Mouse (Mus musculus) heart, embryonic 14.5 days (tissue): ENCODE measurements around the gene Mrgprd. TPM values are rescaled to one million over a fixed set of nuclear protein-coding genes. Genes with fewer than 3 reads are reported as not detected.

Experiments used
- ATAC-seq: fragments of 200-750 bp; cut with Nextera tagmentation; 2 replicates; pipeline ENCODE4 v1.8.0; 2017; ENCODE audit warnings: low read depth, moderate TSS enrichment; ENCODE audit not compliant: insufficient number of reproducible peaks, insufficient read depth, low FRiP score
- H3K27ac ChIP-seq, 2 experiments: fragments of 200-500 bp in 1 of 2; fragments of 300-500 bp in 1 of 2; sonication (generic) in 1 of 2; replicated peaks in 1 of 2; 2 replicates each; pipeline ENCODE4 v1.5.1; 2012 to 2014; ENCODE audit warnings: low read depth in 2 of 2, low read length in 2 of 2, control low read depth in 1 of 2, mild to moderate bottlenecking in 1 of 2, mixed read lengths in 1 of 2; ENCODE audit not compliant: control insufficient read depth in 1 of 2, insufficient read depth in 1 of 2
- H3K27me3 ChIP-seq: fragments of 300-500 bp; sonication (generic); 2 replicates; pipeline ENCODE4 v1.6.1; 2014; ENCODE audit warnings: mild to moderate bottlenecking, low read length, control low read depth; ENCODE audit not compliant: control insufficient read depth, insufficient read depth
- H3K36me3 ChIP-seq: fragments of 300-500 bp; sonication (generic); 2 replicates; pipeline ENCODE4 v1.6.1; 2014; ENCODE audit warnings: mild to moderate bottlenecking, control low read depth, low read length, mixed read lengths; ENCODE audit not compliant: control insufficient read depth, insufficient read depth
- H3K4me1 ChIP-seq, 2 experiments: fragments of 200-500 bp in 1 of 2; fragments of 300-500 bp in 1 of 2; sonication (generic) in 1 of 2; 2 replicates each; pipeline ENCODE4 v1.6.1; 2012 to 2014; ENCODE audit warnings: low read length in 2 of 2, control low read depth in 1 of 2, mixed read lengths in 1 of 2; ENCODE audit not compliant: control insufficient read depth in 2 of 2, insufficient read depth in 2 of 2
- H3K4me2 ChIP-seq: fragments of 300-500 bp; sonication (generic); 2 replicates; pipeline ENCODE4 v1.6.1; 2014; ENCODE audit warnings: mild to moderate bottlenecking, low read length
- H3K4me3 ChIP-seq, 2 experiments: fragments of 200-500 bp in 1 of 2; fragments of 300-500 bp in 1 of 2; sonication (generic) in 1 of 2; 2 replicates each; pipeline ENCODE4 v1.5.1; 2012 to 2014; ENCODE audit warnings: low read length in 2 of 2, mild to moderate bottlenecking in 2 of 2, control low read depth in 1 of 2, low read depth in 1 of 2, moderate library complexity in 1 of 2; ENCODE audit not compliant: control insufficient read depth in 1 of 2, insufficient read depth in 1 of 2
- H3K9ac ChIP-seq: fragments of 300-500 bp; sonication (generic); 2 replicates; pipeline ENCODE4 v1.6.1; 2014; ENCODE audit warnings: mild to moderate bottlenecking, low read length
- H3K9me3 ChIP-seq: fragments of 300-500 bp; sonication (generic); 2 replicates; pipeline ENCODE4 v1.6.1; 2016; ENCODE audit warnings: low read length, control low read depth; ENCODE audit not compliant: control insufficient read depth
- WGBS: fragments of 180-500 bp; shearing (Covaris S2); extraction: QIAGEN DNeasy Blood & Tissue Kit; methylation state at CpG from one replicate; pipeline ENCODE4 v1.1.7; 2014; 5-methylcytosine and 5-hydroxymethylcytosine counted together
- polyA plus RNA-seq: library from polyadenylated mRNA; unstranded; fragments of >200 nt; fragmentation: Nextera tagmentation; extraction: Ambion mirVana; gene quantifications from 2 replicates; pipeline ENCODE4 v1.2.1, GENCODE M21; 2014

The Mrgprd gene
- polyA plus RNA-seq, 1 experiment from 2014 or later, result not detected

- WGBS, result 79% methylated on average over 6 of the region's 6 CpGs
- Histone ChIP-seq H3K36me3 (no peaks in the 10 kb centered on the region), H3K27ac (no peak overlapping the region), H3K4me2 (no peak overlapping the region), H3K27me3 (no peaks in the 10 kb centered on the region), H3K9me3 (no peaks in the 10 kb centered on the region), H3K9ac (no peak overlapping the region), H3K4me3 (no peak overlapping the region), H3K4me1 (peaks cover 17 to 21% of the 10 kb centered on the region in 2 experiments)
- ATAC-seq, result no peak
Observed at GRCm38 (mm10) chr7:145333936-145334335, 19.3 kb downstream of the Mrgprd start.

GRCm38 (mm10) chr7:145334428-145335027 lies 19.9 kb downstream of the Mrgprd start:
- no peak for ATAC-seq
- Histone ChIP-seq H3K36me3 (no peaks in the 10 kb centered on the region), H3K4me1 (peaks cover 17 to 21% of the 10 kb centered on the region in 2 experiments), H3K4me2 (no peak overlapping the region), H3K9ac (no peak overlapping the region), H3K9me3 (no peaks in the 10 kb centered on the region), H3K27me3 (no peaks in the 10 kb centered on the region), H3K27ac (no peak overlapping the region), H3K4me3 (no peak overlapping the region)
- WGBS, result 55% methylated on average over 4 of the region's 4 CpGs

GRCm38 (mm10) chr7:145335199-145335598 lies 20.6 kb downstream of the Mrgprd start:
- Histone ChIP-seq H3K9me3 (no peaks in the 10 kb centered on the region), H3K9ac (no peak overlapping the region), H3K36me3 (no peaks in the 10 kb centered on the region), H3K4me1 (peaks cover 11 to 16% of the 10 kb centered on the region in 2 experiments), H3K27ac (no peak overlapping the region), H3K27me3 (no peaks in the 10 kb centered on the region), H3K4me2 (no peak overlapping the region), H3K4me3 (no peak overlapping the region)
- no peak for ATAC-seq

GRCm38 (mm10) chr7:145335616-145336332 lies 21.1 kb downstream of the Mrgprd start:
- no peak overlapping the region for H3K27ac ChIP-seq
- no peak overlapping the region for H3K4me2 ChIP-seq
- H3K27me3 ChIP-seq, result no peaks in the 10 kb centered on the region
- 84% methylated on average over 3 of the region's 3 CpGs for WGBS
- no peaks in the 10 kb centered on the region for H3K36me3 ChIP-seq
- peaks cover 7 to 11% of the 10 kb centered on the region in 2 experiments for H3K4me1 ChIP-seq
- no peak for ATAC-seq
- no peaks in the 10 kb centered on the region for H3K9me3 ChIP-seq
- no peak overlapping the region for H3K9ac ChIP-seq
- no peak overlapping the region for H3K4me3 ChIP-seq

GRCm38 (mm10) chr7:145337889-145338288 lies 23.3 kb downstream of the Mrgprd start:
- Histone ChIP-seq H3K9ac (no peak overlapping the region), H3K4me3 (no peak overlapping the region), H3K27me3 (no peaks in the 10 kb centered on the region), H3K4me1 (peaks cover under 1 to 1% of the 10 kb centered on the region in 2 experiments), H3K9me3 (no peaks in the 10 kb centered on the region), H3K36me3 (no peaks in the 10 kb centered on the region), H3K27ac (no peak overlapping the region), H3K4me2 (no peak overlapping the region)
- 53% methylated on average over 2 of the region's 2 CpGs for WGBS
- ATAC-seq, result no peak

DNA sequence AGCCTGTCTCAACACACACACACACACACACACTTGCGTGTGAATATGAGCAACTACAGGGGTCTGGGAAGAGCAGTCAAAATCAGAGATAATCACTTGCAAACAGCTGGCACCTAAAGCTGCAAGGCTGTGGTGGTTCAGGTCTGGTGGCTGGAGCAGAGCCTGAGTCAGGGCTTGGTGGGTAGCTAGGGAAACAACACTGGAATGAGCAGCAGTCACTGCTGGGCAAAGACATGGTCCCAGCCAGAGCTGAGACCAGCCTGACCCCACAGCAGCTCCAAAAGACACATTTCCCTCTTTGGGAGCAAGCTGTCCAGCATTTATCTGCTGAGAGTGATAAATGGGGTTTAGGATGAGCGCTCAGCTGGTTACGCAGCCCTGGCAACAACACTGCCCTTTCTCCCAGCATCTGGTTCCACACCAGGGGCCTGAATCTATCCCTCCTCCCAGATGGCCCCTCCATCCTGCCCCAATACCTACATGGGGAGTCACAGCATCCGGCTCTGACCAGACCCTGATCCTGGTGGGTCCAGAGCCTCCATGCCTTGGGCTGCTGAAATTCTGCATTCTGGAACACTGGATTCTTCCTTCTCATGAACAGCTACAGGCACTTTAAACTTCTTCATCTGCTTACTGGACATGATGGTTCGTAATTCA lies 25.7 kb downstream of the Mrgprd start:
- H3K9ac ChIP-seq, result no peak overlapping the region
- WGBS, result 85% methylated on average over 5 of the region's 5 CpGs
- H3K27ac ChIP-seq, result no peak overlapping the region

More for the DNA sequence above, 25.7 kb downstream of the Mrgprd start:
- H3K9me3 ChIP-seq, result no peaks in the 10 kb centered on the region
- no peak for ATAC-seq
- H3K4me1 ChIP-seq, result no peaks in the 10 kb centered on the region
- H3K4me3 ChIP-seq, result no peak overlapping the region
- H3K36me3 ChIP-seq, result no peaks in the 10 kb centered on the region
- no peak overlapping the region for H3K4me2 ChIP-seq
- no peaks in the 10 kb centered on the region for H3K27me3 ChIP-seq
